Mouse (Mus musculus) lung, postnatal 36 days (tissue): ENCODE data around the gene Tbc1d14.

Source experiments
- DNase-seq: peaks from one replicate; pipeline ENCODE4 v3.0.0; 2022; ENCODE audit warnings: mixed read lengths

Gene Tbc1d14

DNA sequence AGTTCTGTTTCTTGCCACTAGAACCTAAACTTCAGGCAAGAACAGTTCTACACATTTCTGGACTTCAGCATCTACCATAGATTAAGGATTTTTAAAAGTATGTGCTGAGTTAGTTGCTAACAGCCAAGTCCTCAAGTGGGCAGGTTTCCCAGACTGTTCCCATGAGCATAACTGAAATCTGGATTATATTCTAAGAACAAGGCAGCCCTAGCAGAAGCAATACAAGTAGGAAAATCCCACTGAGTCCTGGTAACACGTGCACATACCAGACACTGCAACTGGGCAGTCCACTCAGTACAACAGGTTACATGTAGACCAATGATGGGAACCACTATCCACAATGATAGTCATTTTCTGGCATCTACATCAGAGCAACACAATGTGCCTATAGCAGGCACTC, 17.3 kb downstream of the Tbc1d14 start:
- no peak for DNase-seq

DNA sequence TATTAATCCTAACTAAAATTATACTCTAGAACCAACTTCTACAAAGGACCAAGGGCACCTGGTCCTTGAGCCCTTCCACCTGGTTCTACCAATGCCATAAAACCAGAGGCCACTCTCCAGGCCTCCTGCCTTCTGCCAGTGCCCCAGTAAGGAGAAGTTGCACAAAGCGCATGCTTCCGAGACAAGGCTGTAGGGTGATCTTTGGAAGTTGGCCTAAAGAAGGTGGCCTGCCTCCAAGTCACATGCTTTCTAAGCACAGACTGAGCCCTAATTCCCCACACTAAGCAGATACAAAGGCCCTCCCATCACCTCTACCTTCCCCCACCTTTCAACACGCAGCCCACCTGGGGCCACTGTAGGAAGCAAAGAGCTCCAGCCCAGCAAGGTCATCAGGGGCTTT, 17.8 kb downstream of the Tbc1d14 start:
- peak; percentile 67 for DNase-seq

DNA sequence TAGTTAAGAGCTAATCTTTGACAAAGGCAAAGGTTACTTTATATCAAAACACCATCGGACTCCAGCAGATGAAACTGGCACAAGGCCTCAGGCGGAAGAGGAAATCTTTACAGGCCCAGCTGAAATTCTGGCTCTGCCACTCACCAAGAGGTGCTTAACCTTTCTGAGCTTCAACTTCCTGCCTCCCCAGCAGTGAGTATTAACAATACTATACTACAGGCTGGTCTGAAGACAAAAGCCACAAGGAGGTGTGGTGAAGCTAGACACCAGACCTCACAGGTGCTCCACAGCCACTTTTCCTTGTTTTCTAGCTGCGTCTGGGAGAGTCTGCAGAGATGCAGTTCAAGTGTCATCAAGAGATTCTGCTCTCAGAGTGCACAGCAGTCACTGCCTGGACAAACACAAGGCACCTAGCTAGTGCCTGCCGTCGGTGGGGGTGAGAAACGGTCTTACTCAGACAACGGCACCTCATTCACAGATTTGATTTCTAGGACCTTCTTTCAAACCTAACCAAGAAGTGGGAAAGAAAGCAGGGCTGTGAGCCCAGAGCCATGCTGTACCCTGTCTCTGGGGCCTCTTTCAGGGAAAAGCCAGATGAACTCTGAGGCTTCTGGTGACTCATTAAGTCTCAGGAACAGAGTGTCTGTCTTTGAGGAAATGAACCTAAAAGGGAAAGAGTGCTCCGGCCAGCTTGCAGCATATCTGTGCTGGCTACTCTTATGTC, 18.8 kb downstream of the Tbc1d14 start:
- peak; percentile 72 for DNase-seq

DNA sequence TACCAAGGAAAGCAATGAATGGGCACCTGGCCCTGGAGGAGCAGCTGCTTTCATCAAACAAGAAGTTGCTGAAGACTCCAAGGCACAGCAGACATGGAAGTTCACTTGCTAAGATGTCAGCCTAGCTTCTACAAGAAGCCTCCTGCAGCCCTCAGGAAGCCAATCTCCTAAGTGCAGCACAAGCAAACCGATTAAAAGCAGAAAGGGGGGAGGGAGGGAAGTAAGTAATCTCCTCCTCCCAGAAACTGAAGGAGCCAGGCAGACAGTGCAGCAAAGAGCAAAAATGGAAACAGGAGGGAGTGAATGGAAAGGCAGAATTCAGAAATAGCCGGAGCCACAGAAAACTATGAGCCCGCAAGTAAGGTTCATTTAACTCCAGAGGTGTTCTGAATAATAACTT, 19.7 kb downstream of the Tbc1d14 start:
- no peak for DNase-seq

DNA sequence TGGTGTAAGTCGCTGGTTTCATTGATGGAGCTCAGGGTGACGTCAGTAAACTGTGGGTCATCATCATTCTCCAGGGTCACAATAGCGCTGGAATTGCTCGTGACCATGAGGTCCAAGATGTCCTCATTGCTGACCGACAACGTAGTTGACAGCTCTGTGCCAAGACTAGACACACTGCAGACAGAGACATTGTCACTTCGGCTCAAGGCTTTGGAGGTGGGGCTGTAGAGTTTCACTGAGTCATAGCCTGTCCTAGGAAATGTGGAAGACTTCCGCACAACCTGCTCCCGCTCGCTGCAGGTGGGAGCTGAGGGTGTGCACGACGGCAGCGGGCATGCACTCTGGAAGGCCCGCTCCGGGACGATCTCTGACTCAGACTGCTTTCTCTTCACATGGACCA, 21.7 kb downstream of the Tbc1d14 start:
- no peak for DNase-seq

GRCm38 (mm10) chr5:36570546-36571245, 22.4 kb downstream of the Tbc1d14 start:
- DNase-seq = no peak

DNA sequence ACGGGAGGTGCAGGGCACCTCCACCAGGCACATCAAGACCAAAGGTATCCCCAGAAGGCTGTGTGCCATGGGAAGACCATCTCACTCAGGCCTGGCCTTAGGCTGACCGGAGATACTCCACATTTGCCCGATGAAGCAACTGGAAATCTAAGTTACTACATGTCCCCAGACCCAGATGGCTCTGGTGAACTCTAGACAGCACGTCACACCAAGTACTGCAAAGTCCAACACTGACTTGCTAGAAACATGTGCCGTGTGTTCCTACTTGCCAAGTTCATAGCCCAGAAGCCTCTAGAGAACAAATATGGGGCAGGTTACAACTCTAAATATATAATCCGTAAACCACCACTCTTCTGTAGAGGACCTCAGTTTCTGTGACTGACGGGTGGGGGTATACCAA, 23.0 kb downstream of the Tbc1d14 start:
- DNase-seq = no peak

GRCm38 (mm10) chr5:36568118-36568517, 25.0 kb downstream of the Tbc1d14 start:
- DNase-seq = peak; percentile 86

DNA sequence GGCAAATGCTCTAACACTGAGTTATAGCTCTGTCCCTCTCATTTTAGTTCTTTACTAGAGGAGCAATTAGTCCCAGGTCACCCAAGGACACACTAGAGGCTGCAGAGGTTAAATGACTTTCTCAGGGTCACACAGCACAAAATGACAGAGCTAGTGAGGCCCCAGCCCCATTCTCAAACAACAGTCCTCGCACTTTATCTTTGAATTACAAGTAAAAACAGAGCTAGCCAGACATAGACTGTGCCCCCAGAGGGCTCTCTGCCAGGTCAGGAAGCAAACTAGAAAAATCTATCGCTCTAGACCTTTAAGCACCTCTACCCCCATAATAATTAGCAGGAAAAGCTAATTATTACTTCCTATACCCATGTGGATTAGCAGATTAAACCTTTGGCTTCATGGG, 25.4 kb downstream of the Tbc1d14 start:
- DNase-seq = no peak

GRCm38 (mm10) chr5:36564530-36564929, 28.5 kb downstream of the Tbc1d14 start:
- DNase-seq = no peak

DNA sequence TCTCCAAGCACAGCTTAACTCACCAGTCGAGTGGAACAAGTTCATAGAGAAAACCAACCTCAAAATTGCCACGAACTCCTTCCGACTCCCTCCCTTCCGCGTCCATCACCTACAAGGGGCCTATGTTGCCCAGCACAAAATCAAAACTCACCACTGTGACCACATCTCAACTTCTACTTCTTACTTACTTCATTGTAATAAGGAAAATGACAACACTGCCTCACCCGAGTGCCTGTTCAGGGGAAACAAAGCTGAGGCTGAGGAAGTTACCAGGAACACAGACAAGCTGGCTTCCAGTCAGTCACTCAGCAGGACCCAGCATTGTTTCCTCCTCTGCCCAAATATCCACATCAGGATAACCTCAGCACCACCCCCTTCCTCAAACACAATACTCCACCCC, 29.3 kb downstream of the Tbc1d14 start:
- DNase-seq = peak; percentile 61

GRCm38 (mm10) chr5:36562791-36563445, 30.2 kb downstream of the Tbc1d14 start:
- DNase-seq = peak; percentile 85

DNA sequence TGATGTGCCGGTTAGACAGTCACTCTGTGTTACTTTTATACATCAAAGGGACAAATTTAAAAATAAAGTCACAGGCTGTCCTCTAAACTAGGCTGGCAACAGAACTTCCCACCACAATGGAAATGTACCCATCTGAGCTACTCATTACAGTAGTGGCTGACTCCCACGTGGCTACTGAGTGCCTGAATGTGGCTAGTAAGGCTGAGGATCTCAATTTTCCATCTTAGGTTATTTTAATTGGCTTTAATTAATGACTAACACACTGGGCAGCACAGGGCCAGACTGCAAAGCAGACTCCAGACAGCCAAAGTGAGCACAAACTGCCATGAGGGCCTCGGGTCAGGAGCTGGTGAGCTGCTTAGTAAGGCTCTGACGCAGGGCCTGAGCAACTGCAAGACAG, 31.6 kb downstream of the Tbc1d14 start:
- DNase-seq = no peak

DNA sequence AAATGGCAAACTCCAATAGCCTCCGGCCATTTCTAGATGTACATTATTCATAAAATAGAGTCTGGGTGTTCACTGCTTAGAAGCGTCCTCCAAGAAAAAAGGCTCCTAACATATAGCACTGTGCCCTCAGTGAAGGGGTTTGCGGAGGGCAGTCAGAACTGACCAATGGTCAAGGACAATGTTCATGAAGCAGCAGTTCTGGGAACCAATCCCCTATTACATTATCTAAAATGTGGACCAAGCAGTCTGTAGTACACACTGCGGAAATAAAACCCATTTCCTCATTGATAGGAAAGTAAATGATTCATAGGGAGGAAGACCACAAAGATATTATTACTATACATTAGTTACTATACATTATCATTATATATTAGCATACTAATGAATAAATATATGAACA, 32.6 kb downstream of the Tbc1d14 start:
- DNase-seq = no peak

- no peak for DNase-seq
Measured at GRCm38 (mm10) chr5:36559510-36560235, 33.4 kb downstream of the Tbc1d14 start.

- DNase-seq = peak; percentile 65
Measured at GRCm38 (mm10) chr5:36559106-36559505, 34.0 kb downstream of the Tbc1d14 start.

GRCm38 (mm10) chr5:36558526-36558925, 34.5 kb downstream of the Tbc1d14 start:
- no peak for DNase-seq

DNA sequence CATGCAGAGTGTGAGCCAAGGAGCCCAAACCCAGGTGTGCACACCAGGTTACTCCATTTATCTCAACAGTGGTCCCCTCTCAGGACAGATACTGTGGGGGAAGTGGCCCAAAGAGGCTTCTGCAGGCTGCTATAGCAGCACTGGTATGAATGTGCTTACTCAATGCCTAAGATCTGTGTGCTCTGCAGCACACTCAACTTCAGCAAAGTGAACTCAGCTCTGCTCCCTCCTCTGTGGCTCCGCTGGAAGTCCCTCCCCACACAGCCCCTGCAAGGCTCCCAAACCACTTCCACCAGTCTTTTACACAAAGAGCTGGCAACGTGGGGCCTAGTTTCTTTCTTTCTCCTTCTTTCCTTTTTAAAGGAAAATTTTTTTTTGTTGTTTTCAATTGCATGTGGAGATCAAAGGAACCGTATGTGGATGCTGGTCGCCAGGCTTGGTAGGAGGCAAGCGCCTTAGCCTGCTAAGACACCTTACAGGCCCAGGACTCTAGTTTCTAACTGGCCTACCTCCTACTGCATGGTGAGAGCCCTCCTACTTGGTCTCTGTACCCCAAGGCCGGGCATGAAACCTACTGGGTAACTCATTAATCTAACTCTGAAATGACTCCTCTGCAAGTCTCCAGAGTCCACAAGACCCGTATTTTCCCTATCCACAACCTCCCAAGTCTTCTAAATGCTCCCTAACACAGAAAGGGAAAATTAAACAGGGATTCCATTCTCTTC, 35.3 kb downstream of the Tbc1d14 start:
- DNase-seq = no peak

DNA sequence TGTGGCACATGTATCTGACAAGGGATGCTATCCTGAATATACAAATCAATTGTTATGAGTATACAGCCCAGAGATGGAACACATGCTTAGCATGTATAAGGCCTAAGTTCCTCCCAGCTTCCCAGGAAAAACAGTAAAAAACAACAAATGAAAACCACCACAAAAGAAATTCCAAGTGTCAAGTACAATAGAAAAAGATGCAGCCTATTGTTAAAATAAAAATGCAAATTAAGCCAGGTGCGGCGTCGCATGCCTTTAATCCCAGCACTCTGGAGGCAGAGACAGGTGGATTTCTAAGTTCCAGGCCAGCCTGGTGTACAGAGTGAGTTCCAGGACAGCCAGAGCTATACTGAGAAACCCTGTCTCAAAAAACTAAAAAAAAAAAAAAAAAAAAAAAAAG, 36.2 kb downstream of the Tbc1d14 start:
- DNase-seq = no peak

DNA sequence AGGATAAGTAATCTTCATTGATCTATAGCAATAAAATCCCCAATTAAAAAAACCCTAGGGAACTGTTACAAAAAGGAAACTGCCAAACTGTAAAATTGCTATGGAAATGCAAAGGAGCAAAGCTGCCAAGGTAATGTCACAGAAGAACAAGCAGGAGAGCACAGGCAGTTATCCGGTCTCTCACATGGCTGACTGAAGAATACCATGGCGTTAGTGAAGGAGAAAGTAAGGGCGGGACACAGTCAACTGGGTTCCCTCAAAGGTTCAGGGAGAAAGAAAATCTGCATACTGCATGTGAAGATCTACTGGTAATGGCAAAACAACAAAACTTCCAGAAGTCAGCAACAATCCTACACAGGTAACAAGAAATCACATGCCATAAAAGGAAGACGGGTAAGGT, 36.8 kb downstream of the Tbc1d14 start:
- DNase-seq = no peak

DNA sequence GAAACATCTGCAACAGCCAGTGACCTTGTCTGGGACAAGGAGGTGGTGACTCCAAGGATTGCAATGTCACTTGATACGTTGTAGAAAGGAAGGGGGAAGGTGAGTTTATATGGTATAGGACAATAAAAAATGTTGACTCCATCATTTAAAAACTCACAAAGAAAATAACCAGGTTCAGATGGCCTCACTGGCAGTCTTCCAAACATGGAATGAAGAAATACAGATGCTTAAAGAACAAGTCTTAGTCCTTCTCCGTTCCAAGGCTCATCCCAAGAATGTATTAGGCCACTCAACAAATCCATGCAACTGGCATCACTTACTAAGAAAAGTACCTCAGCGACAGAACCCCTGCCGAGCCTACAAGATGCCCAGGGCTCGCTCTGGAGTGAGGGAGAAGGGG, 38.6 kb downstream of the Tbc1d14 start:
- no peak for DNase-seq

DNA sequence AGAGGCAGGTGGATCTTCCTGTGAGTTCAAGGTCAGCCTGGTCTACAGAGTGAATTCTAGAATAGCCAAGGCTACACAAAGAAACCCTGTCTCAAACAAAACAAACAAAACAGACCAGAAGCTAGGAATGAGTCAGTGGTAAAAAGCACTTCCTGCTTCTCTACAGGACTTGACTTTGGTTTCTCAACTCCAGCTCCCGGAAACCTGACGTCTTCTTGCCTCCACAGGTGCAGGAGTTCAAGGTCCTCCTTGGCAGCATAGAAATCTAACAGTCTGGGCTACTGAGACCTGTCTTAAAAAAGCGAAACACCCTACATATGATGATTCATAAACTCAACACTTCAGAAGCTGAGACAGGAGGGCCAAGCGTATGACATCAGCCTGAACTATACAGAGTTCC, 39.2 kb downstream of the Tbc1d14 start:
- no peak for DNase-seq
